Mouse (Mus musculus) forelimb bud, embryonic 11.5 days (tissue): ENCODE measurements around the gene Psmb4.
"Not testable (repeated sequence)": the region's sequence is repeated elsewhere in the genome, so short reads cannot be mapped to it uniquely, and the experiment has no call there.

ENCODE experiments used
- DNase-seq: peaks from one replicate; pipeline ENCODE4 v3.0.0-alpha.2; 2012; ENCODE audit warnings: low read depth, low spot score

Gene Psmb4

GRCm38 (mm10) chr3:94906482-94906881, 19.7 kb upstream of the Psmb4 start:
- no peak for DNase-seq

- not testable (repeated sequence) for DNase-seq
Measured at GRCm38 (mm10) chr3:94904759-94905158, 18.0 kb upstream of the Psmb4 start.

GRCm38 (mm10) chr3:94902747-94903146, 16.0 kb upstream of the Psmb4 start:
- DNase-seq: peak; percentile 65

DNA sequence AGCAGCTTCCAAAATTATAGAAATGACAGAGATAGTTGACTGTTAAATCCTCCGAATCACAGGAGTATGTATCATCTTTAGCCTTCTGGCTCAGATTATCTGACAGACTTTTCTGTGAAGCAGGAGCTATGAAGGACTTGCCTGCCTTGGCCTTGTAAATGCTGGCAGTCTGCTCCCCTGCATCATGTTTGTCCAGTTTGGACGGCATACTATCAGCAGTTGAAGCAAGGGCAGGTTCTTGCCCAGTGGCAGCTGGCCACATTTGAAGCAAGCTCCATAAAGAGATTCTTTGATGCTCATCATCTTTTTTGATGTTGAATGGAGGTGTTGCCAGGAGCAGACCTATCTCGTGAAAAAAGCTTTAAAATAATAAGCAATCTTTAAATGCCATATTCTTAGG, 7.3 kb upstream of the Psmb4 start:
- DNase-seq: no peak

DNA sequence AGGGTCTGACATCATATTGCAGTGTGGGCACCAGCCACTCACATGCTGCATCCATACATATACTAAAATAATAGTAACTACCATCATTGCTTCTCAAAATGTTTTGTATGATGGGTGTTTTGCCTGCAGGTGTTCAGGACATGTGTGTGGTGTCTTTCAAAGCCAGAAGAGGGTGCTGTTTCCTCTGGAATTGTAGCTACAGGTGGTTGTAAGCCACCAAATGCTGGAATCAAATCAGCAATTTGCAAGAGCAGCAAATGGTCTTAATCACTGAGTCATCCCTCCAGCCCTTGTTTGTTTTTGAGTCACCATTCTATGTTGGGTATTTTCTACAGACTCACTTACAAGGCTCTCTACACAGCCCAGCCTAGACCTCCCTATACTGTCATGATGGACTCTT, 1.8 kb upstream of the Psmb4 start:
- peak; percentile 30 for DNase-seq

- DNase-seq: no peak
Measured at GRCm38 (mm10) chr3:94882579-94882978, 4.2 kb downstream of the Psmb4 start.

- no peak for DNase-seq
Measured at GRCm38 (mm10) chr3:94881840-94882239, 4.9 kb downstream of the Psmb4 start.

- DNase-seq: no peak
Measured at GRCm38 (mm10) chr3:94878618-94879017, 8.1 kb downstream of the Psmb4 start.

GRCm38 (mm10) chr3:94869011-94869410, 17.8 kb downstream of the Psmb4 start:
- no peak for DNase-seq

- DNase-seq: no peak
Measured at GRCm38 (mm10) chr3:94859471-94859870, 27.3 kb downstream of the Psmb4 start.

DNA sequence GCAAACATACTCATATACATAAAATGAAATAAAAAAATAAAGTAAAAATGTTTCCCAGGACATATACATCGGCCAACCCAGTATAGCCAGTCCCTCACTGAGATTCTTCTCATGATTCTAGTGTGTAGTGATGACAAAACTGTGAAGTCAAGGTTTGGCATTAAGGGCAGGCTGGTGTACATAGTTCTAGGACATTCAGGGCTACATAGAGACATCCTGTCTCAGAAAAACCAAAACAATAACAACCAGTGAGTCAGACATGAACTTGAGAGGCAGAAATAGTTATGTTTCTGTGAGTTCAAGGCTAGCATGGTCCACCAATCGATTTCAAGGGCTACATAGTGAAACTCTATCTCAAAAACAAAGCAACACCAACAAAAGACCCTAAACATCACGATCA, 34.5 kb downstream of the Psmb4 start:
- no peak for DNase-seq

- DNase-seq: no peak
Measured at GRCm38 (mm10) chr3:94851731-94852130, 35.0 kb downstream of the Psmb4 start.

DNA sequence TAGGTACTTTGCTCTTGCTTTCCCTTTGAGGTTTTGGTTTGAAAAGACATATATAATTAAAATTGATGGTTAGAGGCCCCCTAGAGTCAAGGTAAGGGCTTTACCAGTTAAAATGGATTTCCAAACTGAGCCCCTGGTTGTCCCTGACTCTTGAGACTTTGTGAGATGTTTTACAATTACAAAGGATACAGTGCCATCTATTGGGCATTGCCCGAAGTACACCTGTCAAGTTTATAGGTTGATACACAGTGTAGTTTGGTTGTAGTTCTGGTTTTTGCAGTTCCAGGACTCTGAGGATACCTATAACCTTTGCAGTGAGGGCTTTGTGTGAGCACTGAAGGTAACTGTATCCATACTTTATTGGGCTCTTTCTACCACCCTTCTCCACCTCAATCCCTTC, 37.4 kb downstream of the Psmb4 start:
- DNase-seq: no peak

DNA sequence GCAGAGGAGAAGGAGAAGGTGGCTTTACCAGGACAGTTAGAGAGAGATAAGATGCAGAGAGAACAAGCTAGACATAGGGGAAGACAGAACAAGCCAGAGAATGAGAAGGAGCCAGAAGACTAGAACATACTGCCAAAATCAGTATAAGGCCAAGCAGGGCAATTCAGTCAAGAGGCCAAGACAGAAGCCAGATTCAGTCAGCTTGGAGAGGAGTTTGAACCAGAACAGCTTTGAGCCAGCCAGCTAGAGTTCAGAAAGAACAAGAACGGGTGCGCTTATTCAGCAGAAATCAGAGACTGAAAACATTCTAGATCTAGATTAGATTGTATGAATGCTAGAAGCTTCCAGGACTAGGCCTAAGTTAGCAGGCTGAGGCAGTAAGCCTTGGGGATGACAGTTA, 39.4 kb downstream of the Psmb4 start:
- DNase-seq: no peak

DNA sequence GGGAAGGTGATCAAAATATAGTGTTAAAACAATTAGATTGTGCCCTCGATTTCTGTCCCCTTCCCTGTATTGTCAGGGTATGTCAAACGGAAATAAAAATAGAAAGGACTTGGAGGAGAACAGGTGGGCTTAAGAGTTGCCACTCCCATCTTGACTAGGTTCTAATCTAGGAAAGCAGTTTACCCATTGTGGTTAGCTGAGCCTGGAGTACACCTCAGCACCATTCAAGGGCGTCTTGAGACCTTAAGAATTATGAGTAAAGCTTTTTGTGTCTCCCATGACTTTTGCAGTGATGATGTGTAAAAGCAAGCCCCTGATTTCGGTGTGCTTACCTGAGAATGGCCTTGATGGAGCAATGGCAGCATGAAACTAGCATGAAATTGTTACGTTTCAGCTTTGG, 47.7 kb downstream of the Psmb4 start:
- no peak for DNase-seq

DNA sequence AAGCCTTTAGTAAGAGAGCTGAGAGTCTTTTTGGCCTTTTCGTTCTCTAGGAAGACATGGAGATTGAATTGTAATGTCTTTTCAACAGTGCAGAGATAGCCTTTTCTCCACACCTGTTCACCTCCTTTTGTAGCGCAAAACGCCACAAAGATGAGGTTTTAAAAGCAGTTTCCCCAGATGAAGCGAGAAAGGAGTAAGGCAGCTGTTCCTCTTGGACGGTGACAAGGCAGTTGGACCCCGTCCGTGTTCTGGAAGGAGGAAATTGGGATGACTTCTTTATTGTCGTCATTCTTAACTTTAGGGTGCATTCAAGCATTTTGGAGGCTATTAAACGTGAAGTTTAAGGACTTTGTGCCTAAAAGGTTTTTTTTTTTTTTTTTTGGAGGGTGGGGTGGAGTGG, 48.1 kb downstream of the Psmb4 start:
- DNase-seq: no peak

GRCm38 (mm10) chr3:94837959-94838496, 48.7 kb downstream of the Psmb4 start:
- peak; percentile 78 for DNase-seq

DNA sequence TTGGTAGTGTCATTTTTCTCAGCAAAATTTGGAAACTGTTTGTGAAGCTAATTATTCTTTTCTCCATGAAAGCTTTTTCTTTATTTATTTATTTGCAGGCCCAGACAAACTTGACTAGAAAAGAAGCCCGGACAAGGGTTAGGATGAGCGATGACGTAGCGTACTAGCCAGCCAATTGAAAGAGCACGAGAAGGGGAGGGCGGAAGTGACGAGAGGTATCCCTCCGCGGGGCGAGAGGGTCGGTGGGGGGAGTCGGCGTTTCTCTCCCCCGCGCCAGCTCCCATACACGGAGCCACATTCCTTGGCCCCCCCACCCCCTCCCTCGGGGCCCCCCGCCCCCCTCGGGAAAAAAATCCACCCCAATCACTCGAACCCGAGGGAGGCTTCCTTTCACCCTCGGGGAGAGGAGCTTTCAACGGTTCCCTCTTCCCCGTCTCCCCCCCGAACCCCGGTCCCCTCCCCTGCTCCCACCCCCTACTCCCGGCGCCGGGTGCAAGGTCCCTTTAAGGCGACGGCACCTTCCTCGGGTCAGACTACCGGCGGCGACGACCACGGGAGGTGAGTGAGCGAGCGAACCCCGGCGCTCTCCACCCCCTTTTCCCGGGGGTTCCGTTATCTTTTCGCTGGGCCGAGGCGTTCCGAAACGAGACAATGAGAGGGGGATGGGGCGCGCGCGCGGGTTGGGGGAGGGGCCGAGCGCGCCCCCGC, 49.4 kb downstream of the Psmb4 start, which contains the start of gene Pogz:
Gene Pogz, plus strand, starts transcription at position 385 of the 708 bp plus-strand sequence.
- DNase-seq: peak; percentile 97

DNA sequence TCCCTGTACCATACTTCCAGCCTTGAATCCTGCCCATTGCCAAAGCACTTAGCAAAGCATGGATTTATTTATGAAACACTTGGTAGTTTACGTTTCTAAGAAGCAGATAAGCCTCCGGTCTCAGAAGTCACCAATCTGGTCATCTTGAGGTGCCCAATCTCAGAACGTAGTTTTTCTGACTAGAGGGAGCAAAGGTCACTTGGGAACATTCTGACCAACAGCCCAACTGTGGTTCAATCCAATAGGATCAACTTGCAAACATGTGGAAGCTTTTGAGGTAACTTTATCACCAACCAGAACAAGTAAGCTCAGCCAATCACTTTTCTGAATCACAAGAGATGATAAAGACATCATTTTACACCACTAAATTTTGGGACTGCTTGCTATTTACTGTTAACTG, 51.4 kb downstream of the Psmb4 start:
- no peak for DNase-seq
